ENCODE assay signal across 8 mouse cellular contexts in the genomic region with DNA sequence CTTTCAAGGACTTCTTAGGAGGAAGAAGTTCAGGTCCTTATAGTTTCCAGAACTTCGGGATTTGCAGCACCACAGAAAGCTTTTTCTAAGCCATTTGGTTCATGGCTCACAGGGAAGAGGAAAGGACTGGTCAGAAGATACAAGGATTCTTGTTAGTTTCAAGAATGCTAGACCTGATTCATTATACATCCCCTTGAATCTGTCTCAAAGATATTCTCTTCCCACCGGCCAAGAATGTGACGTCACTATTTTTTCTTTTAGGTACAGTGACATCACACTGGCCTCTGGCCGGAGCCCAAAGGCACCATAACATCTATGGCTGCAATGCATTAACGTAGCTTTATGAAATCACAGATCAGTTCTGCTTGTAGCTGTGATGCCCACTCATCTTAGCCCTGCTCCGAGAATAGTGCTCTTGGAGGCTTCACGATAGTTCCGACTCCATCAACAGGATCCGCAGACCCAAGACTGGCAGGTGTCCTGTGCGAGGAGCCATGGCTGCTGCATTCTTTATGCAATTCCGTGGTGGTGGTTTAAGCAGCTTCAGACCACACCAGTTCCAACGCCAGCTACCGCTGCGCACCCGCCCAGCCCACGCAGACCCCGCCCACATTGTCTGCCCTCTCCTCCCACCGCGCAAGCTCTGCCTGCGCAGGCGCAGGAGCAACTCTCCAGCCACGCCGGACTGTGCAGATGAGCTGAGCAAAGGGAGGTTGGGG. TPM values are rescaled to one million over a fixed set of nuclear protein-coding genes. Genes with fewer than 3 reads are reported as not detected.
A peak's percentile ranks its signal among the peaks of the same experiment; 100 is the strongest.
DNase-seq lines count a peak whose midpoint lies in the region; ATAC-seq lines count a peak whose summit lies in the region.

No protein-coding gene starts in this region.

- peaks cover 11 to 14% of the 10 kb centered on the region in 2 experiments for H3K4me1 ChIP-seq in heart, embryonic 14.5 days (ENCODE audit: control insufficient read depth in 2 of 2, insufficient read depth in 2 of 2, low read length in 2 of 2)
- H3K4me1 ChIP-seq in kidney, embryonic 16.5 days (ENCODE audit: insufficient read depth, low read length), result peaks cover 30% of the 10 kb centered on the region
- peaks cover 17% of the 10 kb centered on the region for H3K4me1 ChIP-seq in stomach, embryonic 14.5 days (ENCODE audit: control insufficient read depth, insufficient read depth, low read length)

- 1% methylated on average over 23 of the region's 23 CpGs for WGBS in heart, embryonic 14.5 days
- under 1% methylated on average over 23 of the region's 23 CpGs for WGBS in kidney, embryonic 16.5 days
- WGBS in stomach, embryonic 14.5 days, result 1% methylated on average over 23 of the region's 23 CpGs

- no peaks in the 10 kb centered on the region for H3K36me3 ChIP-seq in heart, embryonic 14.5 days (ENCODE audit: control insufficient read depth, insufficient read depth, low read length)
- H3K36me3 ChIP-seq in kidney, embryonic 16.5 days (ENCODE audit: insufficient read depth, low read length), result no peaks in the 10 kb centered on the region
- peaks cover 2% of the 10 kb centered on the region; the same call in 1 of the 2 replicates for H3K36me3 ChIP-seq in stomach, embryonic 14.5 days (ENCODE audit: control insufficient read depth, insufficient read depth, low read length)

- H3K9ac ChIP-seq in heart, embryonic 14.5 days (ENCODE audit: low read length), result peak overlapping the region; percentile 27
- H3K9ac ChIP-seq in kidney, embryonic 16.5 days (replicated peaks; ENCODE audit: low read length), result peak overlapping the region; percentile 61
- H3K9ac ChIP-seq in stomach, embryonic 14.5 days (replicated peaks; ENCODE audit: low read depth, low read length), result peak overlapping the region; percentile 15; the same call in 1 of the 2 replicates

- H3K4me3 ChIP-seq in heart, embryonic 14.5 days (ENCODE audit: control insufficient read depth in 1 of 2, insufficient read depth in 1 of 2, low read depth in 1 of 2, low read length in 2 of 2), result peak overlapping the region; percentile 28 to 52
- peak overlapping the region; percentile 53 for H3K4me3 ChIP-seq in kidney, embryonic 16.5 days (ENCODE audit: low read length)
- H3K4me3 ChIP-seq in stomach, embryonic 14.5 days (ENCODE audit: low read depth, low read length), result peak overlapping the region; percentile 29

- H3K27ac ChIP-seq in heart, embryonic 14.5 days (replicated peaks in 1 of 2; ENCODE audit: control insufficient read depth in 1 of 2, insufficient read depth in 1 of 2, low read depth in 2 of 2, low read length in 2 of 2), result no peak overlapping the region
- H3K27ac ChIP-seq in kidney, embryonic 16.5 days (ENCODE audit: low read length), result no peak overlapping the region
- peak overlapping the region; percentile 10; the same call in 1 of the 2 replicates for H3K27ac ChIP-seq in stomach, embryonic 14.5 days (ENCODE audit: low read length)

- peak; percentile 98 for DNase-seq in 3134 (ENCODE audit: extremely low read depth, insufficient read length, low spot score)
- peak; percentile 33 to 59 for DNase-seq in adrenal gland, adult 18-20 months (ENCODE audit: low spot score in 2 of 2)
- DNase-seq in fibroblast of lung, adult 2 months (ENCODE audit: low read depth), result peak; percentile 68
- DNase-seq in lung, postnatal 14 days, result peak; percentile 79
- DNase-seq in spleen, postnatal 36 days (ENCODE audit: low spot score in 2 of 2), result no peak

- H3K9me3 ChIP-seq in heart, embryonic 14.5 days (ENCODE audit: control insufficient read depth, low read length), result no peaks in the 10 kb centered on the region
- no peaks in the 10 kb centered on the region for H3K9me3 ChIP-seq in kidney, embryonic 16.5 days (ENCODE audit: low read length)
- H3K9me3 ChIP-seq in stomach, embryonic 14.5 days (ENCODE audit: control insufficient read depth, low read depth, low read length), result no peaks in the 10 kb centered on the region

- peaks cover 42% of the 10 kb centered on the region for H3K27me3 ChIP-seq in heart, embryonic 14.5 days (ENCODE audit: control insufficient read depth, insufficient read depth, low read length)
- peaks cover 35% of the 10 kb centered on the region for H3K27me3 ChIP-seq in kidney, embryonic 16.5 days (ENCODE audit: insufficient read depth, low read length)
- no peaks in the 10 kb centered on the region for H3K27me3 ChIP-seq in stomach, embryonic 14.5 days (ENCODE audit: control insufficient read depth, insufficient read depth, low read length)

- peak; percentile 85 for ATAC-seq in heart, embryonic 14.5 days (ENCODE audit: insufficient number of reproducible peaks, insufficient read depth, low FRiP score, low read depth)
- peak; percentile 96 for ATAC-seq in kidney, embryonic 16.5 days (ENCODE audit: low FRiP score, low TSS enrichment)
- peak; percentile 93 for ATAC-seq in stomach, embryonic 14.5 days (ENCODE audit: insufficient number of reproducible peaks, insufficient read depth, low FRiP score, low read depth)

- H3K4me2 ChIP-seq in heart, embryonic 14.5 days (ENCODE audit: low read length), result peak overlapping the region; percentile 65
- peak overlapping the region; percentile 79 for H3K4me2 ChIP-seq in kidney, embryonic 16.5 days (replicated peaks; ENCODE audit: low read depth, low read length)
- peak overlapping the region; percentile 61 for H3K4me2 ChIP-seq in stomach, embryonic 14.5 days (replicated peaks; ENCODE audit: low read depth, low read length)

RNA-seq across cellular contexts. Expression of a gene that starts 14.6 kb away (rescaled TPM):
- 1 to 10 TPM; 2.5 to 4.4 TPM for total RNA-seq in adrenal gland, adult 18-20 months (2021)
- polyA plus RNA-seq in heart, embryonic 14.5 days (2014; fragmentation: Nextera tagmentation; extraction: Ambion mirVana), result 6.8 and 16.8 TPM in 2 replicates
- 20.3 and 30.8 TPM in 2 replicates for polyA plus RNA-seq in kidney, embryonic 16.5 days (2015; fragmentation: Nextera tagmentation; extraction: Ambion mirVana)
- 80.6 and 84.6 TPM in 2 replicates for polyA plus RNA-seq in stomach, embryonic 14.5 days (2014; fragmentation: Nextera tagmentation; extraction: Ambion mirVana)

Comparison
In these comparisons a context has a peak if more than half of its experiments do, and no peak if none do; other contexts are left out.
1. DNase-seq: peak in 3134 (single experiment), adrenal gland, adult 18-20 months (2 of 2), fibroblast of lung, adult 2 months (single experiment) and lung, postnatal 14 days (single experiment); none in spleen, postnatal 36 days (0 of 2).
2. Peak in every context shown above with its lines, with median percentiles within 50 percentile points of each other: ATAC-seq, H3K4me2 ChIP-seq, H3K4me3 ChIP-seq and H3K9ac ChIP-seq.